Mouse (Mus musculus): ENCODE measurements around the gene Rtn2. TPM values are rescaled to one million over a fixed set of nuclear protein-coding genes. Genes with fewer than 3 reads are reported as not detected.
"Not testable (repeated sequence)": the region's sequence is repeated elsewhere in the genome, so short reads cannot be mapped to it uniquely, and the experiment has no call there.

The Rtn2 gene
- total RNA-seq, 2 experiments from 2014 or later, result 20.2 to 59.7 TPM

DNA sequence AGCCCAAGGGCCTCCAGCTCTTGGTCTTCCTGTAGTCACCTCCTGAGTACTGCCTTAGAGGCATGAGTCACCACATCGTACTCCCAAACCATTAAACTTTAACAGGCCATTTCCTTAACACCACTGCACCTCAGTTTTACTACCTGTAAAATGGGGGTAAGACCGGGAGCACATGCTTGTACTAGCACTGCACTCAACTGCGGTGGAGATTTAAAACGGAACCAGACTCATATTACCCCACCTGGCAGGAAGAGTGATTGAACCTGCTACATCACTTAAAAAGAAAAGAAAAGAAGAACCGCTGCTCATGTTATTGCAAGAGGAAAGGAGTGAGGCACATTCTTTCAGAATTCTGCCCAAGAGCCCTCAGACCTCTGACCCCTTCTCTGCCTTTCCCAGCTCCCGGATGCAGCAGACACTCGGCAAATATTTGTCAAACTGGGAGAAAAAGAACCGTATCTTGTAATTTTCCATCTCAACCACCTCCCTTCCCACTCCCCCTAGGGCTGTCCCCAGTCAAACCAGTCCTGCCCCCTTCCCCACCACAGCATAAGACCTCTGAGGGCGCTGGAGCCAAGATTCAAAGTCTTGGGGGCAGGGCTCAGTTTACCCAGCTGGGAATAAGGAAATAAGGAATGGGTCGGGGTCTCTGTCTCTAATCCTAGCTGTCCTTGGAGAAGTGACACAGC is 13.3 kb upstream of the Rtn2 start:
- DNase-seq, result no peak

DNA sequence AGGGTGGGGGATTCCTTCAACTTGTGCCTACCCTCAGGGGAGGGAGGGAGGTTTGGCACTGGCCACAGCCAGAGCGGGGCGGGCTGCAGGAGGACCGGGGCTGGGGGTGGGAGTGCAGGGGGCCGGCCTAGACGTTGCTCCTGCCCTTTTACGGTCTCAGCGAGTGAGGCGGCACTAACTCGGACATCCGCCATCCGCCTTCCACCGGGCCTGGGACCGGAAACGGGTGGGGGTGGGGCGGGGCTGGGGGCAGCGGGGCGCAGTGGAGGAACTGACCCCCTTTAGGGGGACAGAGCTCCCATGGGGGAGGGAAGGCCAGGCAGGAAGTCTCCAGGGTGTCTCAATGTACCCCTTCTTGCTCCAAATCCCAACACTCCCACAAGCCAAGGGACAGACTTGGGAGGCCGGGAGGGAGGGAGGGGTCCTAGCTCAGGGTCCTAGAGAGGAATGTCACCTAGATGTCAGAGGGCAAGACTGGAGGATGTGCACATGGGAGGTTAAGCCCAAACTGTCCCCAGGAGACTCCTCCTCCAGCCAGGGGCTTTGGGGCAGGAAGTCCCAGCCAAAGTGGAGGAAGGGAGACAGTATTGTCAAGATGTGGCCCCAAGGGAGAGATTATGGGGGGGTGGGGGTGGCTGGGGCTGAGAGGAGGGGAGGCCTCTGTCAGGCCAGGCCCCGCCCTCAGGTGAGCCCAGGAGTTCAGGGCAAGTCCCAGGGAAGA is 12.5 kb upstream of the Rtn2 start:
- DNase-seq, result peak; percentile 77

DNA sequence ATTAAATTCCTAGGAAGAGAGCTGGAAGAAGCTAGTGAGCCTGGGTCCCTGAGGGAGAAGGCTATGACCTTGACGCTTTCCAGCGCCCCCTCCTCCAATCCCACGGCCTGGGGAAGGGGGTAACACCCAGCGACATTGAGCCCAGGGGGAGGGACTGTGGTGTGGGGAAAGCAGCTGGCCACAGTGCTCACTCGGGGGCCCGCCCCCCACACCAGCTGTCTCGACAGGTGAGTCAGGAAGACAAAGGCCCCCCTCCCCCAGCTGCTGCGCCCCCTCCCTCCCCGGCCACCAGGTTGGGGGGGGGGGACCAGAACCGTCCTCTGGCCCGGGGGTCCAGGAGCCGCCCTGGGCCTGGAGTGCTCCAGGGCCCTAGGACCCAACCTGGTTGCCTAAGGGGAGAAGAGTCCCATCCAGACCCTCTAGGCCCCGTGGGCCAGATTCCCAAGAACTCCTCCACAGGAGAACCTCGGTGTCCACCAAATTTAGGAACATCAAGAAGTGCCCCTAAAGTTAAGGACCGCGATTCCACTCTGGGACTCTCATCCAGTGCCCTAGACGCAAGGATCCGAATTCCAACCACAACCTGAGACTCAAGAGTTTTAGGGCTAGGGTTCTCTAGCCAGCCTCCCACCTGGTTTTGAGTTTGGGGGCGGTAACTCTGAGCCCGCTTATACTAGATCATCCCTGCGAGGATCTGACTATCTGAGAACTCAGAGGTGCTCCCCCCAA is 11.8 kb upstream of the Rtn2 start:
- no peak for DNase-seq

DNA sequence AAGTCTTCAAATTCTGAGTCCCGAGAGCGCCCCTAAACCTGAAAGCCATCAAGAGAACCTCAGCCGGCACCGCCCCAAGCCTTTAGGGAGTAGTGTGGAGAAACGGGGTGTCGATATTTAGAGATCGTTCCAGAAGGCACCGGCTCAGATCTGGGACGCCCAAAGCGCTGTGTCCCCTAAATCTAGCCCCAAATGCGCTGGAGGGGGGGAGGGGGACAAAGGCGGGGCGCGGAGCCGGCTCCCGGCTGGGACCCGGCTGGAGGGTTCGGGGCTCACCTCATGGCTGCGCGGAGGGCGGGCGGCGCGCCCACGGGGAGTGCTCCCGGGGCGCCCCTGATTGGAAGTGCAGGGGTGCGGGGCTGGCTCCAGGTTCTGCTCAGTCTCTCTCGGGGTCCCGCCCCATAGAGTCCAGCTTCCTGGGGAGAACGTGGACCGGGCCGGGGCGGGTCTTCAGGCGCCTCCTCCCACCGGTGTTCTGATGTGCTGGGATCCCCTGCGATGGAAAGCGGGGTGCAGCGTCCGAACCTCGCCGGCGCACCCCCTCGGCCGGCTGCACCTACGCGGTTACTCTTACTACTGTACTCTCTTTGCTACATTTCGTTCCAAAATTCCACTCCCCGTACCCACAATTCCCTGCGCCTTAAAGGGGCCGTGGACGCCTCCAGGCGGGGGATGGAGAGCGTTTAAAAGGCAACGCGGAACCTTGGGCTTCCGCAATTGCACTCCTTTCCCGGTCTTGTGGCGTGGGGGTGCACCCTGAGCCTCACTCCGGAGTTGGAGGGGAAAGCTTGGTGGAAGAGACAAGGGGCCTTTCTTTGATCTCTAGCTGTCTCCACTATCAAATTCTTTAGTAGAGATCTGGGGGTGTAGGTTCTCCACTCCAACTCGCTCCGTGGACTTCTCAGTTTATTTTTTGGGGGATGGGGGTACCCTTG is 10.9 kb upstream of the Rtn2 start, which contains the start of gene Vasp:
Gene Vasp (minus strand): TSS at position 580 of the 935 bp plus-strand sequence.
- peak; percentile 93 for DNase-seq

DNA sequence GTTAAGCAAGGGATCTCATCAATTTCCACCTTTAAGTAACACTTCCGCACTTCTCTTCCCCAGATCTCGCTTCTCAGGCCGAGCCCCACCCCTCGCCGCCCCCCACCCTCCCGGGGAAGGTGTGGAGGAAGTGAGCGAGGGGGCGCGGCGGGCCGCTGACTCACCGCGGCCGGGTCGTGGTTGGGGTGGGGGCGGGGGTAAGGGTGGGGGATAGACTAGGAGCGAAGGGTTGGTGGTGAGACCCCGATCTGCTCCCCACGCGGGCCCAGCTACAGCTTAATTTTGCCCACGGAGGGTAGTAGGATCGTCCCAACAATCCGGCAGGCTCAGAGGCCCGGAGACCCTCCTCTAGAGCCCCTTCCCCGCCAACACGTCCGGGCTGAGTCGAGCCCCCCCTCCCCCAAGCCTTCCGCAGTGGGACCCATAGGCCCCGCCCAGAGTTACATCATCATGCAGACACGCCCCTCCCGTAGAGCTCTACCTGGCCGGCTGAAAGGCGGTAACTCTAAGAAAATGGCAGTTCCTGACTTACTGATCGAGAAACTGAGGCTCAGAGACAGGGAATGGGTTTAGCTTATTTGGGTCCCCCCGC is 10.2 kb upstream of the Rtn2 start:
- DNase-seq, result peak; percentile 84

DNA sequence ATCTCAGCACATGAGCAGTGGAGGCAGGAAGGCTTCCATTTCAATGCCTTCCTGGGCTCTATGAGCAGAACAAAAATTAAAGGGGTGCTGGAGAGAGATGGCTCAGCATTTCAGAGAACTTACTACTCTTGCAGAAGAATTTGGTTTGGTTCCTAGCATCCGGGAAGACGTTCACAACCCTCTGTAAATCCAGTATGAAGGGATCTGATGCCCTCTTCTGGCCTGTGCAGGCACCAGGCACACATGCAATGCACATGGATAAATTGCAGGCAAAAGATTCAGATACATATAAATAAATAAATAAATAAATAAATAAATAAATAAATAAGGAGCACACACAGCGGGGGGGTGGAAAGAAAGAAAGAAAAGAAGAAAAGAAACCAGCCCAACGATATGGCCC is 6.2 kb upstream of the Rtn2 start:
- no peak for DNase-seq

DNA sequence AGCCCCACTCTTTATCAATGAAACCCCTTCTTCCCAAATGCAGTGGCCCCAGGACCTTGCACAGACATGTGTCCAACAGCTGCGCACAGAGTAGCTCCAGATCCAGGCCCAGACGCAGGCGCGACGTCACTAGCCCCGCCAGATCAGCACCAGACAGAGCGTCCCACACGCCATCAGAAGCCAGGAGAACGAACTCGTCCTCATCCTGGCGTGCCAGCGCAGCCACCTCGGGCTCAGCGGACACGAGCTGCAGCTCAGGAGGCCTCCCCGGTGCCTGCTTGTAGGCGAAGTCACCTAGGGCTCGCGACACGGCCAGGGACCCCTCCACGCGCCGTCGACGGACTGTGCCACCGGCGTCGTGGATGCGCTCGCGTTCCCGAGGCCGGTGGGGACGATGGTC is 3.4 kb upstream of the Rtn2 start:
- DNase-seq, result no peak

DNA sequence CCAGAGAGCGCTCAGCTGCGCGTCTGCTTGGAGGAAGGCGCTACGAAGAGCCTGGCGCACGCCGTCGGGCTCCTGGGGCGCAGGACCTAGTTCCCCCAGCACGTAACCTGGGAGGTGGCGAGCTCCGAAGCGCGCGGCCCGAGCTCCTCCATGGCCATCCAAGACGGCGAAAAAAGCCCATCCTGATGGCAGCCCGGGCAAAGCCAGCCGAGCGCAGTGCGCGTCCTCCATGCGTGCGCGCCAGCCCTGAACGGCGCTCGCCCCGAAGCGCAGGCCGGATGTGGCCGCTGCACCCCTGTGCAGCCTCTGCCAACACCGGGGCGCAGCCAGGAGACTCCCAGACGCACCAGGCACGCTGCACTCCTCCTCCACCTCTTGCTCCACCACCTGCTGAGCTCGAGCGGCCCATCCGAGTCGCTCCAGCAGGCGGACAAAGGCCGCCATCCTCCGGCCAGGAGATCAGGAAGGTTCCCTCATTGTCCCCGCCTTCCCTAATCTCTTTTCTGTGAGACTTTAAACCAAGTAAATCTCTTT is 2.8 kb upstream of the Rtn2 start, which contains the start of gene Ppm1n:
Gene Ppm1n (minus strand): TSS at position 484 of the 534 bp plus-strand sequence.
- no peak for DNase-seq

DNA sequence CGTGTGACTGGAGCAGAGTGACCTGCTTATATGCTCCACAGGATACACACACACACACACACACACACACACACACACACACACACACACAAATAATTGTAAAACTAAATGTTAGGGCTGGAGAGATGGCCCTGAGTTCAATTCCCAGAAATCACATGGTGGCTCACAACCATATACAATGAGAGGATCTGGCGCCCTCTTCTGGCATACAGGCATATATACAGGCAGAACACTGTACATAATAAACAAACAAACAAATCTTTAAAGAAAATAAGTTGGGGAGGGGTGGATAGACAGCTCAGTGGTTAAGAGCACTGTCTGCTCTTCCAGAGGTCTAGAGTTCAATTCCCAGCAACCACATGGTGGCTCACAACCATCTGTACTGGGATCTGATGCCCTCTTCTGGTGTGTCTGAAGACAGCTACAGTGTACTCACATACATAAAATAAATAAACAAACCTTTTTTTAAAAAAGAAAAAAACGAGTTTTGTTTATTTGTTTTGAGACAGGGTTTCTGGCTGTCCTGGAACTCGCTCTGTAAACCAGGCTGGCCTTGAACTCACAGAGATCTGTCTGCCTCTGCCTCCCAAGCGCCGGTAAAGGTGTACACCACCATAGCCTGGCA is 632 bp upstream of the Rtn2 start:
- not testable (repeated sequence) for DNase-seq

DNA sequence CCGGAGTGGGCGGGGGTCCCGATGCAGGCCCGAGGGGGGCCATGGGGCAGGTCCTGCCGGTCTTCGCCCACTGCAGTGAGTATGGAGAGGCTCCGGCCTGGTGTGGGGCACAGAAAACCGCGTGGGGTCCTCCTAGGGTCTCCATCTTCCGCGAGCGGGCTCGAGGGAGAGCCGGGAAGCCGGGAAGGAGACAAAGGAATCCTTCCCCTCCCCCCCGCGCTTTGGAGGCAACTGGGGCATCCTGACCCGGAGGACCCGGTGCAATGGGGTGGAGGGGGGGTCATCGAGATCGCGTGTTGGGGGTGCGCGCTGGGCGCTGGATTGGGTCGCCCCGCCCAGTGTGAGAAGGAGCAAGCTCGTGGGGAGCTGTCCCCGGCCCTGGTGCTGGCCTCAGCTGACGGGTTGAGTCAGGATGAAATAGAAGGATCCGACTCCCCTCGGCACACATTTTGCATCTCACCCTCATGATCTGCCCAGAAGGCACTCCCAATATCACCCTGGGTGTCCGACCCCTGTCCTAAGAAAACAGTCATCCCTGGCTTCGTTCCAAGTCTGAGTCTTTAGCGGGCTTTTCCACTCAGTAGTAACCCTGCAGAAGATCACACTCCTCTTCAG is 474 bp downstream of the Rtn2 start:
- DNase-seq, result peak; percentile 86

DNA sequence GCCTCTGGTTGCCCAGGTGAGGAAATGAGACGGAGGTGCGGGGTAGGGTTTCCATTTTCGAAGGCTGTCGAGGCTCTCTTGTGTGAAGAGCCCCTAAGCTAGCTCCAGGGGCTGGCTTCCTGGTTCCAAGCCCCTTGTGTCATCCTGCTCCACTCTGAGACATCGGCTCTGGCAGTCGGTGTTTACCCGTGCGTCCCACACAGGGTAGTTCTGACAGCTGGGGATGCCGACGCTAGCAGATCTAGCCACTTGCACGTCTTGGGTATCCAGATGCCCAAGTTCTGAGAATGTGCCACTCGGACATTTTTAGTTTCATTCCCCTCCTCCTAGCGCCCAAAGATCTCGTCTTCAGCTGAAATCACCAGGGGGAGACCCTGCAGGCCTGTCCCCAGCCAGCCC is 981 bp downstream of the Rtn2 start:
- DNase-seq, result no peak

DNA sequence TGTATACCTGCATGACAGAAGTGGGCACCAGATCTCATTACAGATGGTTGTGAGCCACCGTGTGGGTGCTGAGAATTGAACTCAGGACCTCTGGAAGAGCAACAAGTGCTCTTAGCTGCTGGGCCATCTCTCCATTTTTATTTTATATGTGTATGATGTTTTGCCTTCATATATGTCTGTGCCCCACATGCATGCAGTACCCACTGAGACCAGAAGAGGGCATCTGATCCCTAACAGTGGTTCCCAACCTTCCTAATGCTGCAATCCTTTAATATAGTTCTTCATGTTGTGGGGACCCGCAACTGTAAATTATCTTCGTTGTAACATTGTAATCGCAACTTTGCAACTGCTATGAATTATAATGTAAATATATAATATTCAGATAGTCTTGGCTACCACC is 2.3 kb downstream of the Rtn2 start:
- DNase-seq, result peak; percentile 76

DNA sequence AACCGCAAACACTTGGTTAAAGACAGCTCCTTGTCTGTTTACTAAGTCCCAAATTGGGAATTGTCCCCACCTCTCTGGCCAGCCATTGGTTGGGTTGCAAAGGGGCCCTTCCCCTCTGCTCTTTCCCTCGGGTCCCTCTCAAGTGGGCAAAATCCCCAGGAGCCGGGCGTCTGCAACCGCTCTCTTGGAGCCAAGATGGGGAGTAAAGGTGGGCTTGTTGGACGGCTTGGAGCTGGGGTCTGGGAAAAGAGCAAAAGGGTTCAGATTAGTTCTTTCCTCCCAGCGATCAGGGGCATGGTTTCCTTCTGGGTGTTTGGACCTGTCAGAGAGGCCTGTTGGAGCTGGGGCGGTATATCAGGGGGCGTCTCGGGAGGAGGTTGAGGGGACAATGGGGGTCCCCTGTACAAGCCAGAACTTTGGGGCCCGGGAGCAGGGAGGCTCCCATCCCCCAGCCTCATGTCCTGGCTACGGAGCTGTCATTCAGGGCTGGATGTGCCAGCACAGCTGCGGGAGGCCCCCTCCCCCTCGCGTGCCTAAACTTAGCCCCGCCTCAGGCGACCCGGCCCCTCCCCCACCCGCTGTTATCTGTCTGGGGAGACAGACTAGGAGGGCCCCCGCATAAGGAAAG is 8.7 kb downstream of the Rtn2 start:
- DNase-seq, result peak; percentile 56

DNA sequence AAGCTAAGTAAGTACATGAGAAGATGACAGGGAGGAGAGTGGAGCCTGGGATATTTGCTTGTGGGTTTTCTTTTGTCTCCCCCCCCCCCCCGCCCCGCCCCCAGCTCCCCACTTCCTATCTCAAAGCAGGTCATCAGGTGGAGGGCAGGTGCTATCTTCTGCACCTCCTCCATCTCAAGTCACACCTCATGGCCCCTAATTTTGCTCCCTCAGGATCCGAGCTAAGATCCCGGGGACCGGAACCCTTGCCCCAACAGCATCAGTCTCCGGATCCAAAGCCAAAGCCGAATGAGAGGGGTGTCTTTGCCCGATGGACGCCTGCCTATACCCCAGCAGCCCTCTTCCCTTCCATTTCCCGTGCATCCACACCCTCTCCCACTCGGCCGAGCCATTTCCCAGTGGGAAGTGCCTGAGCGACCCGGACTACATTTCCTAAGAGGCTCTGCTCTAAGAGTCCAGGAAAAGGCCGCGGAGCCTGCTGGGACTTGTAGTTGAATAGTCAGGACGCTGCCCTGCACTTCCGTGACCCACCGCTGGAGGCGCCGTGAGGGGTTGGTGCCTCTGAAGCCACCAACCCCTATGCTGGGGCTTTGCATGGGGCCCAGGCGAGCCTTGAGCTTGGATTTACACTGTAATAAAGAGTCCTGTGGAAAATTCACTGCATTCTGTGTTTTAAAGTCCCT is 13.2 kb downstream of the Rtn2 start:
- DNase-seq, result peak; percentile 98

DNA sequence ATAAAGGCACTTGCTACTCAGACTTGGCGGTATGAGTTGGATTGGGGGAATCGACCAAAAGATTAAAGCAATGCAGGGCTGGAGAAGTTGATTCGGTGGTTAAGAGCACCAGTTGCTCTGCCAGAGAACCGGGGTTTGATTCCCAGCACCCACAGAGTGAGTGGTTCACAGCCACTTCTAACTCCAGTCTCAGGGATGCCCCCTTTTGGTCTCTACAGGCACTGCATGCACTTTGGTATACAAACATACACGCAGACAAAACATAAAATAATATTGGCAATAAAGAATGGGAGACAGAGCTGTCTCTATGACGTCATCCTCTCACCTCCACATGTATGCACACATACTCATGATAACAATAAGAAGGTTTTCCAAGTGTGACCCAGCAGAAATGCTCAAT is 14.6 kb downstream of the Rtn2 start:
- DNase-seq, result no peak

DNA sequence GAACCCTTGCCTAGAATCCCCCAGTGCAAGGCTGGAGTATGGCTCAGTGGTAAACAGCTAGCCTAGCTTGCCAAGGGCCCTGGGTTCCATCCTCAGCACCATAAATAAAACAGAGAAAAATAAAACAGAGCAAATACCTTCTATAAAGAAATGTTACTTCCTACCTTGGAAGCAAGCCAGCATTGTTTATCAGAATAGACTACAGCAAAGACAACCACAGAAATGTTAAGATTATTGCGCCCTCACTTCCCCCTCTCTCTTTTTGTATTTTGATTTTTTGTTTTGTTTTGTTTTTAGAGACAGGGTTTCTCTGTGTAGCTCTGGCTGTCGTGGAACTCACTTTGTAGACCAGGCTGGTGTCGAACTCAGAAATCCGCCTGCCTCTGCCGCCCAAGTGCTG is 15.4 kb downstream of the Rtn2 start:
- DNase-seq, result no peak

DNA sequence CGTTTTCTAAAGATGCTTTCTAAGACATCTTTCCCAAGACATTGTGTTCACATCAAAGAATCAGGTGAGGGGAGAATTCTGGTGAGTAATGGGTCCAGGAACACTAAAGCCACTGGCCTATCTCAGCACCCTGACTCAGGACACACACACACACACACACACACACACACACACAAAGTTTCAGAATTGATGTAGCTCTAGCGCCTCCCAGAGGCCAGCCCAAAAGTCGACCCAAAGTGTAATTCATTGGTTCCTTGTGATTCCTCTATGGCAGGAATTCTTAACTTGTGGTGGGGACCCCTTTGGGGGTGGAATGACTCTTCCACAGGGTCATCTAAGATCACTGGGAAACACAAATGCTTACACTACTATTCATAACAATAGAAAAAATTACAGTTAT is 16.8 kb downstream of the Rtn2 start:
- peak; percentile 68 for DNase-seq

DNA sequence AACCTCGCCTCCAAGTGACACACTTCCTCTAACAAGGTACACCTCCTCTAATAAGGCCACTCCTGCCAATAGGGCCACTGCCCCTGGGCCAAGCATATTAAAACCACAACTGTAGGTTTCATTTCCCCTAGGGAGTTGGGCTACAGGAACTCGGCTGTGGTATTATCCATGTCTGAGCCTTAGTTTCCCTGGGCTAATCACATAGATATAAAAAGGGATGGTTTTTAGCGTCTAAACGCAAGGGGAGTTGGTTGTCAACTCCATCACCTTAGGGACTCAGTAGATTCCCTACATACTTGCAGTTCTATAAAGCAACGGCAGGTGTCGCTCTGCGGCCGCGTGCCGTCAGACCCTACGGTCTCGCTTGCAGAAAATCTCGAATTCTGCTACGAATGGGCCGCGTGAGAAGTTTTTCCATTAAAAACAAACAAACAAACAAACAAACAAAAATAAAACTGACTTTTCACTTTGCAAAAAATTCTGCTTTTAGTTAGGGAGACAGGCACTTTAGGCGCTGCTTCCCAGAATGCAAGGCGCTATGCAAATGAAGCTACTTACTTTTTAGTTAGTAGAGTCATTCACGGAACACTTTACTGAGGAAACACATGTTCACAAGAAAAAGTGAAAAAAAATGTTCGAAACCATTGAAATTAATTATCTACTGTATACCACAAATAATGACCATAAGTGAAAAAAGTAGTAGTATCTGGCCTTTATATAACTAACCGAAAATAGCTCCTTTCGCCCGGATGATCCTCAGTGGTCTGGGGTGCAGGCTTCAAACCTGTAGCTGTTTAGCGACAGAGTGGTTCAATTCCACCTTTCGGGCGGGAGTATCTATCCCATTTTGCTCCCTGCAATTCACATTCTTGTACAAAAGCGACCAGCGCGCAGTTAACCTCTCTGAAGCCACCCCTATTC is 18.3 kb downstream of the Rtn2 start:
- peak; percentile 89 for DNase-seq
